Mouse (Mus musculus) liver, embryonic 15.5 days (tissue): ENCODE results near the gene Osbp. TPM values are rescaled to one million over a fixed set of nuclear protein-coding genes. Genes with fewer than 3 reads are reported as not detected.

Experiments used
- ATAC-seq: fragments of 200-750 bp; cut with Nextera tagmentation; 2 replicates; pipeline ENCODE4 v1.8.0; 2017; ENCODE audit warnings: moderate number of reproducible peaks, mild to moderate bottlenecking, moderate library complexity; ENCODE audit not compliant: insufficient read depth
- H3K27ac ChIP-seq: fragments of 300-500 bp; sonication (generic); replicated peaks from 2 replicates; pipeline ENCODE4 v1.5.1; 2015; ENCODE audit warnings: mild to moderate bottlenecking, inconsistent platforms
- H3K27me3 ChIP-seq: fragments of 300-500 bp; sonication (generic); 2 replicates; pipeline ENCODE4 v1.6.1; 2015; ENCODE audit warnings: mild to moderate bottlenecking, inconsistent platforms
- H3K36me3 ChIP-seq: fragments of 300-500 bp; sonication (generic); replicated peaks from 2 replicates; pipeline ENCODE4 v1.6.1; 2015; ENCODE audit warnings: moderate library complexity, mild to moderate bottlenecking, inconsistent platforms
- H3K4me1 ChIP-seq: fragments of 300-500 bp; sonication (generic); replicated peaks from 2 replicates; pipeline ENCODE4 v1.6.1; 2015; ENCODE audit warnings: inconsistent platforms
- H3K4me2 ChIP-seq: fragments of 300-500 bp; sonication (generic); 2 replicates; pipeline ENCODE4 v1.6.1; 2015; ENCODE audit warnings: moderate library complexity, mild to moderate bottlenecking, inconsistent platforms
- H3K4me3 ChIP-seq: fragments of 300-500 bp; sonication (generic); replicated peaks from 2 replicates; pipeline ENCODE4 v1.5.1; 2015; ENCODE audit warnings: mild to moderate bottlenecking, inconsistent platforms
- H3K9ac ChIP-seq: fragments of 300-500 bp; sonication (generic); 2 replicates; pipeline ENCODE4 v1.6.1; 2015; ENCODE audit warnings: moderate library complexity, mild to moderate bottlenecking, inconsistent platforms
- H3K9me3 ChIP-seq: fragments of 300-500 bp; sonication (generic); replicated peaks from 2 replicates; pipeline ENCODE4 v1.6.1; 2016; ENCODE audit warnings: inconsistent platforms
- WGBS: fragments of 180-500 bp; shearing (Covaris S2); methylation state at CpG from one replicate; pipeline ENCODE4 v1.1.7; 2015; ENCODE audit warnings: mixed read lengths; ENCODE audit not compliant: insufficient replicate concordance; 5-methylcytosine and 5-hydroxymethylcytosine counted together
- polyA plus RNA-seq: library from polyadenylated mRNA; unstranded; fragments of >200 nt; fragmentation: Nextera tagmentation; extraction: Ambion mirVana; gene quantifications from 2 replicates; pipeline ENCODE4 v1.2.1, GENCODE M21; 2015

Osbp gene
- polyA plus RNA-seq, 1 experiment from 2014 or later = 1.9 TPM

- Histone ChIP-seq H3K4me2 (peak overlapping the region; percentile 94), H3K9ac (no peak overlapping the region; the same call in 1 of the 2 replicates), H3K4me3 (peak overlapping the region; percentile 68), H3K27ac (no peak overlapping the region), H3K9me3 (no peaks in the 10 kb centered on the region), H3K27me3 (no peaks in the 10 kb centered on the region), H3K36me3 (no peaks in the 10 kb centered on the region), H3K4me1 (peaks cover 39% of the 10 kb centered on the region)
- 1% methylated on average over 10 of the region's 10 CpGs for whole genome bisulfite sequencing
- ATAC-seq = no peak
Measured at GRCm38 (mm10) chr19:12012615-12013014, 46.9 kb downstream of the Osbp start.

GRCm38 (mm10) chr19:12013228-12013627, 47.5 kb downstream of the Osbp start:
- no peak for ATAC-seq
- Histone ChIP-seq H3K9ac (no peak overlapping the region), H3K9me3 (no peaks in the 10 kb centered on the region), H3K4me3 (peak overlapping the region; percentile 68), H3K36me3 (no peaks in the 10 kb centered on the region), H3K4me1 (peaks cover 33% of the 10 kb centered on the region), H3K27ac (no peak overlapping the region), H3K4me2 (peak overlapping the region; percentile 94), H3K27me3 (no peaks in the 10 kb centered on the region)
- under 1% methylated on average over 12 of the region's 12 CpGs for WGBS

- Histone ChIP-seq H3K27me3 (no peaks in the 10 kb centered on the region), H3K27ac (no peak overlapping the region), H3K9ac (no peak overlapping the region), H3K9me3 (no peaks in the 10 kb centered on the region), H3K4me2 (no peak overlapping the region), H3K4me1 (peaks cover 11% of the 10 kb centered on the region), H3K4me3 (no peak overlapping the region), H3K36me3 (no peaks in the 10 kb centered on the region)
- WGBS = 67% methylated on average over 8 of the region's 8 CpGs
- ATAC-seq = no peak
Measured at GRCm38 (mm10) chr19:12015708-12016107, 50.0 kb downstream of the Osbp start.

GRCm38 (mm10) chr19:12016192-12016591, 50.5 kb downstream of the Osbp start:
- no peaks in the 10 kb centered on the region for H3K36me3 ChIP-seq
- H3K27me3 ChIP-seq = no peaks in the 10 kb centered on the region
- H3K9me3 ChIP-seq = no peaks in the 10 kb centered on the region
- peaks cover 10% of the 10 kb centered on the region for H3K4me1 ChIP-seq
- ATAC-seq = no peak
- no peak overlapping the region for H3K27ac ChIP-seq
- no peak overlapping the region for H3K4me2 ChIP-seq
- no peak overlapping the region for H3K4me3 ChIP-seq
- 83% methylated on average over 4 of the region's 4 CpGs for WGBS
- H3K9ac ChIP-seq = no peak overlapping the region

GRCm38 (mm10) chr19:12024149-12024548, 58.4 kb downstream of the Osbp start:
- Histone ChIP-seq H3K4me3 (no peak overlapping the region), H3K9ac (no peak overlapping the region), H3K36me3 (no peaks in the 10 kb centered on the region), H3K27me3 (no peaks in the 10 kb centered on the region), H3K4me2 (no peak overlapping the region), H3K4me1 (no peaks in the 10 kb centered on the region), H3K9me3 (no peaks in the 10 kb centered on the region), H3K27ac (no peak overlapping the region)
- ATAC-seq = no peak
- 31% methylated on average over 4 of the region's 4 CpGs for WGBS

- WGBS = 29% methylated on average over 3 of the region's 3 CpGs
- no peaks in the 10 kb centered on the region for H3K4me1 ChIP-seq
- no peaks in the 10 kb centered on the region for H3K9me3 ChIP-seq
- no peaks in the 10 kb centered on the region for H3K27me3 ChIP-seq
- H3K27ac ChIP-seq = no peak overlapping the region
- no peak overlapping the region for H3K9ac ChIP-seq
- H3K4me3 ChIP-seq = no peak overlapping the region
- H3K4me2 ChIP-seq = no peak overlapping the region
- no peaks in the 10 kb centered on the region for H3K36me3 ChIP-seq
- ATAC-seq = no peak
Measured at GRCm38 (mm10) chr19:12025333-12025732, 59.6 kb downstream of the Osbp start.

- H3K27ac ChIP-seq = no peak overlapping the region
- no peaks in the 10 kb centered on the region for H3K9me3 ChIP-seq
- no peak for ATAC-seq
- H3K4me3 ChIP-seq = no peak overlapping the region
- WGBS = 13% methylated on average over 2 of the region's 2 CpGs
- no peaks in the 10 kb centered on the region for H3K4me1 ChIP-seq
- no peaks in the 10 kb centered on the region for H3K36me3 ChIP-seq
- no peaks in the 10 kb centered on the region for H3K27me3 ChIP-seq
- no peak overlapping the region for H3K4me2 ChIP-seq
- H3K9ac ChIP-seq = no peak overlapping the region
Measured at GRCm38 (mm10) chr19:12026606-12027005, 60.9 kb downstream of the Osbp start.

- Histone ChIP-seq H3K4me2 (no peak overlapping the region), H3K27me3 (no peaks in the 10 kb centered on the region), H3K9me3 (no peaks in the 10 kb centered on the region), H3K36me3 (no peaks in the 10 kb centered on the region), H3K27ac (no peak overlapping the region), H3K4me1 (no peaks in the 10 kb centered on the region), H3K4me3 (no peak overlapping the region), H3K9ac (no peak overlapping the region)
- no peak for ATAC-seq
Measured at GRCm38 (mm10) chr19:12037727-12038126, 72.0 kb downstream of the Osbp start.

- WGBS = 43% methylated on average over 2 of the region's 2 CpGs
- H3K4me2 ChIP-seq = no peak within 1 kb of the TSS
- H3K9me3 ChIP-seq = no peaks in the 10 kb centered on the region
- H3K4me1 ChIP-seq = no peaks in the 10 kb centered on the region
- ATAC-seq = no peak
- no peak within 1 kb of the TSS for H3K4me3 ChIP-seq
- no peak within 1 kb of the TSS for H3K9ac ChIP-seq
- H3K27ac ChIP-seq = no peak within 1 kb of the TSS
- no peaks in the 10 kb centered on the region for H3K36me3 ChIP-seq
- H3K27me3 ChIP-seq = no peaks in the 10 kb centered on the region
Measured at GRCm38 (mm10) chr19:12041217-12041616, 75.5 kb downstream of the Osbp start, which contains the start of gene Olfr1423. Gene Olfr1423, minus strand, starts transcription at chr19:12041317.

GRCm38 (mm10) chr19:12043163-12043562, 77.4 kb downstream of the Osbp start:
- no peak overlapping the region for H3K4me2 ChIP-seq
- no peak overlapping the region for H3K4me3 ChIP-seq
- WGBS = 74% methylated on average over 5 of the region's 5 CpGs
- no peaks in the 10 kb centered on the region for H3K4me1 ChIP-seq
- H3K9ac ChIP-seq = no peak overlapping the region
- H3K27ac ChIP-seq = no peak overlapping the region
- no peaks in the 10 kb centered on the region for H3K36me3 ChIP-seq
- no peak for ATAC-seq
- H3K9me3 ChIP-seq = no peaks in the 10 kb centered on the region
- no peaks in the 10 kb centered on the region for H3K27me3 ChIP-seq
